Mouse (Mus musculus) myocyte (in vitro differentiated cells): Measurements from ENCODE around the gene Gm21789. TPM values are rescaled to one million over a fixed set of nuclear protein-coding genes. Genes with fewer than 3 reads are reported as not detected.
"Not testable (repeated sequence)": the region's sequence is repeated elsewhere in the genome, so short reads cannot be mapped to it uniquely, and the experiment has no call there.

Source experiments
- H3K27me3 ChIP-seq: one replicate; pipeline ENCODE4 v1.6.1; 2011; ENCODE audit not compliant: control insufficient read depth, insufficient read depth, insufficient read length
- H3K36me3 ChIP-seq: one replicate; pipeline ENCODE4 v1.6.1; 2011; ENCODE audit not compliant: control insufficient read depth, insufficient read depth
- H3K4me2 ChIP-seq: one replicate; pipeline ENCODE4 v1.6.1; 2011; ENCODE audit warnings: low read depth, control low read depth
- H3K4me3 ChIP-seq: one replicate; pipeline ENCODE4 v1.5.1; 2011; ENCODE audit warnings: mild to moderate bottlenecking, control low read depth, moderate library complexity
- H3K79me2 ChIP-seq: one replicate; pipeline ENCODE4 v1.6.1; 2011; ENCODE audit not compliant: control insufficient read depth, insufficient read depth
- H3ac ChIP-seq: one replicate; pipeline ENCODE4 v1.6.1; 2011; ENCODE audit not compliant: control insufficient read depth, insufficient read length
- polyA plus RNA-seq: library from polyadenylated mRNA; unstranded; fragments of >200 nt; fragmentation: generic; extraction: Trizol; gene quantifications from one replicate; pipeline ENCODE4 v1.2.1, GENCODE M21; 2012; ENCODE audit warnings: missing spikeins

Gm21789 gene
- polyA plus RNA-seq: not detected

DNA sequence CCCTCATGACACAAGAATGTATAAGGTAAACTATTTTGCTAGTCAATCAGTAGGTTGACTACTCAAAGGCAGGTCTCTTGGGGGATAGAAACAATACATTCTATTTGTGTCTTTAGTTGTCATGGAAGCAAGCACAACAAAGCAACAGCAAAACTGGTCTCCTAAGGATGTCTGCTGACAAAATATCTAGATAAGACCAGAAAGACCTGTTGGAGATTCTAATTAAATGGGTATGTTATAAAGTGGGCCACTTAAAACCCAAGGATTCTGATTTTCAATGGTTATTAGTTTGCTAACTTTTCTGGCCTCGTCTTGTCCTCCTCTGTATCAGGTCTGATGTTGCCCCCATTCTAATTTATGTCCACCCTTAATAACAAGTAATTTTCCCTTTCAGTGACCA is at the start of gene Gm21789:
Gene Gm21789, plus strand, starts transcription at position 301 of the 400 bp plus-strand sequence.
- H3K36me3 ChIP-seq, H3ac ChIP-seq, H3K4me3 ChIP-seq, H3K27me3 ChIP-seq, H3K4me2 ChIP-seq, H3K79me2 ChIP-seq: not testable (repeated sequence)

DNA sequence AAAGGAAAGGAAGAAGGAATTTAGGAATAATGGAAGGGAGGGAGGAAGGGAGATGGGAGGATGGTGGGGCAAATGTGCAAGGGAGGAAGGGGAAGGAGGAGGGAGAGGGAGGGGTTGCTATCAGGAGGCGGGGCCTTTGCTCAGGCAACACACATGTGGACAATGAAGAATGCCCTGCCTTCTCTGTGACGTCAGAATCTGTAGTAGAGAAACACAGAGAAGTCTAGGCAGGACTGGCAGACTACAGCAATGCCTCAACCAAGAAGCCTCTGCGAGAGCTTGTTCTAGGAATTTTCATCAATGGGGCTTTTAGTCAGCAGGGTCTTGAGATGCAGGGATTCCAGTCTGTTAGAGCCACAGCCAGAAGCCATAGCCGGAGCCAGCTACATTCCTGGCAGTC is 47.2 kb upstream of the Gm21789 start, which contains the start of gene Btbd35f30:
Gene Btbd35f30, plus strand, starts transcription at position 301 of the 400 bp plus-strand sequence.
- H3K36me3 ChIP-seq, H3K4me3 ChIP-seq, H3ac ChIP-seq, H3K27me3 ChIP-seq, H3K79me2 ChIP-seq, H3K4me2 ChIP-seq: not testable (repeated sequence)

DNA sequence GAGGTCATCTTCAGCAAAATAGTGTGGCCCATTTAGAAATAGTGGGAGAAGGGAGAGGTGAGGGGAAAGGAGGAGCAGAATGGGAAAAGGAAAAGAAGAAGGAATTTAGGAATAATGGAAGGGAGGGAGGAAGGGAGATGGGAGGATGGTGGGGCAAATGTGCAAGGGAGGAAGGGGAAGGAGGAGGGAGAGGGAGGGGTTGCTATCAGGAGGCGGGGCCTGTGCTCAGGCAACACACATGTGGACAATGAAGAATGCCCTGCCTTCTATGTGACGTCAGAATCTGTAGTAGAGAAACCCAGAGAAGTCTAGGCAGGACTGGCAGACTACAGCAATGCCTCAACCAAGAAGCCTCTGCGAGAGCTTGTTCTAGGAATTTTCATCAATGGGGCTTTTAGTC is 32.0 kb downstream of the Gm21789 start, which contains the start of gene Btbd35f5:
Gene Btbd35f5, plus strand, starts transcription at position 301 of the 400 bp plus-strand sequence.
- not testable (repeated sequence) for H3ac ChIP-seq, H3K36me3 ChIP-seq, H3K79me2 ChIP-seq, H3K4me2 ChIP-seq, H3K27me3 ChIP-seq, H3K4me3 ChIP-seq

Other genes with a start within 250 kb of the Gm21789 start
- gene Btbd35f21, start 215.7 kb upstream of the Gm21789 start, polyA plus RNA-seq: not detected
- not detected for gene Btbd35f30, start 47.1 kb upstream of the Gm21789 start, polyA plus RNA-seq
- gene Btbd35f5, start 32.1 kb downstream of the Gm21789 start, polyA plus RNA-seq: not detected